Mouse (Mus musculus) embryo, embryonic 10 days (tissue): ENCODE data around the gene Klhl12.
A peak's percentile ranks its signal among the peaks of the same experiment; 100 is the strongest.
"Not testable (repeated sequence)": the region's sequence is repeated elsewhere in the genome, so short reads cannot be mapped to it uniquely, and the experiment has no call there.

Experiments used
- DNase-seq: peaks from one replicate; pipeline ENCODE4 v3.0.0-alpha.2; 2015; ENCODE audit warnings: low spot score

Klhl12 gene

DNA sequence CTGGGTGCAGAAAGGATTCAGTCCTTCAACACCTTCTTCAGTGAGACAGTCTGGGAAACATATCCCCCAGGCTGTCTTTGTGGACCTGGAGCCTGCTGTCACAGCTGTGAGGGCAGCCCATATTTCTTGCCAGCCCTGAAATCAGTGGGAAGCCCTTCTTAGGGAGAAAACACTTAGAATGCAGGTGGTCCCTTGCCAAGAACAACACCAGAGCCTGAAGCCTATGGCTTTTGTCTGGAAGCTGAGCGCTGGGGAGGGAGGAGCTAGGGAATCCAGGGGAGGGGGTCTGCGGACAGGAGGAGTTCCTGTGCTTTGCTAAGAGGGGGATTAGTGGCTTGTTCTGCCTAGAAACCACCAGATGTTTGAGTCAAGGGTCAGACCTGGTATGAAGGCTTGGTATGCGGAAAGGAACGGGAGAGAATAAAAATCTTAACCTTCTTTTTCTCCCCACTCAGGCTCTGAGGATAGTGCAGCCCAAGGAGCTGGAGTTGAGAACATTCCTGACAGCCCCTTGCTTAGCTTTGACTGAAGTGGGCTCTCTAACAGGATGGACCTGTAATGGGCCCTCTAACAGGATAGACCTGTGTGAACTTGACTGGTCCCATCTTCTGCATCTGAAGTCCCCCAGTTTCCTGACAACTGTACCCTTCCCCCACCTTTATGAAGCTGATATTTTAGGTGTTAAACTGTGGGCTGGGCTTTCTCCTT, 61.3 kb downstream of the Klhl12 start:
- DNase-seq = peak; percentile 71

DNA sequence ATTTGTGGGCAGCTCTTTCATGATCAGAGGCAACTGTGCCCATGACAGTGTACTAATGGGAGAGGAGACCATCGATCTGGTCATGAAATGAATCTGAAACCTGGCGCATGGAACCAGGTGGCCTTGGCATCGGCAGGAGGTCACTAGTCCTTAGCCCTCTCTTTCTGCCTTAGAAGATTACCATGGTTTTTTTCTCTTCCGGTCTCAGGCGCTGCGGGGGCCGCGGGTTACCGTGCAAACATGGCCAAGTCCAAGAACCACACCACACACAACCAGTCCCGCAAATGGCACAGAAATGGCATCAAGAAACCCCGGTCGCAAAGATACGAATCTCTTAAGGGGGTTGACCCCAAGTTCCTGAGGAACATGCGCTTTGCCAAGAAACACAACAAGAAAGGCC, 62.5 kb downstream of the Klhl12 start:
- DNase-seq = not testable (repeated sequence)

DNA sequence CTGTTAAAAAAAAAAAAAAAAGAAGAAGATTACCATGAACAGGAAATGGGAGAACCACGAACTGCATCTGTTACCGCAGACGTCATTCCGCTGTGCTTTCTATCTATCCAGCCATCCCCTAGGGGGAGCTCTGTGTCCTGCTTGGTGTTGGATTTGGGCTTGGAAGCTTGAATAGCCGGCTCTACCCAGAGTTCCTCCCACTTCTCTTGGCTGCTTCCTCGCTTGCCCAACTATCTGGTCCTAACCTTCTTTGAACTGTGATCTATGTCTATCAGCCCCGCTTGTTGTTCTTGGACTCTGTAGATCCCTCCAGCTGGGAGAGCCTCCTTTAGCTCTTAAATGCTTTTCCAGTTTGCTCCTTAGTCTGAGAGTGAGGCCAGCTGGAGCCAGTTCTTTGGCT, 63.3 kb downstream of the Klhl12 start:
- DNase-seq = peak; percentile 91

DNA sequence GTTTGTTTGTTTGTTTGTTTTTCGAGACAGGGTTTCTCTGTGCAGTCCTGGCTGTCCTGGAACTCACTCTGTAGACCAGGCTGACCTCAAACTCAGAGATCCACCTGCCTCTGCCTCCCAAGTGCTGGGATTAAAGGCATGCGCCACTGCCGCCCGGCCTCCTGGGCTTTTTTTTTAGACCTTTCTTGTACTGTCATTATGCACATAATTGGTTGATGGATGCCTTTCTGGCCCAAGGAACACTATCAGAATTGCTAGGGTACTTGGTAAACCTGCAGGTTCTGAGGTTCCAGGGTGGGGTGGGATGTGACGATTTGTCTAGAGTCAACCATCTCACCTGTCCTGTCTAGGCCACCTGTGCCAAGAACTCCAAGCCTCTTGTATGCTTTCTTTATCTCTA, 63.9 kb downstream of the Klhl12 start:
- DNase-seq = not testable (repeated sequence)

DNA sequence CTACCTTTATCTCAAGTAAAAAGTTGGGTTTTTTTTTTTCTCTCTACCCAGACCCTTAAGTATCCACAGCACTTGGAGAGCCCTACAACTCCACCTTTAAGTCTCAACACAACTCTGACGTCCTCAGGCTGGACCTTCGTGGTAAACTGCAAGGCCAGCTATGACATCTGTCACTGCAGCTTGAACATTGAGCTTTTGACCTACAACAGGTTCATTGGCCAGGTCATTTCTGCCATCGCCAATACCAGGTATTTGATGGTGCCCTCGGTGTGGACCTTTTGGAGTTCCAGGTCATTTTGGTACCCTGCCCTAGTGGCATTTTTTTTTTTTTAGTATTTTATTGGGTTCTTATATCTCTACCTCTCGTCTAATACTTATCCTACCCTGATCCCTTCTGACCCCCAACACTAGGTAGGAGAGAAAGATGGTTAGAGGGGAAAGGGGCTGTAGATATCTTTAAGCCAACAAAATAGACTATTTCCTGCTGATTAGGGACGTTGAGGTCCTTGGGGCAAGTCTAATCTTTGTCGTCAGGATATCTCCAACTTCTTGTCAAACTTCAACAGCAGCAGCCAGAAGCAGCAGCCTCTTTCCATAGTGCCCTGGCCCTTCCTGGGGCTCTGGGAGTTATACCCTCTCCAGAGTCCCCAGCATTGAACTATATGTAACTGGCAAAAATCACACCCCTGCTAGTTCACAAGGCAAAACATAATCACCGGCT, 64.8 kb downstream of the Klhl12 start:
- DNase-seq = no peak

DNA sequence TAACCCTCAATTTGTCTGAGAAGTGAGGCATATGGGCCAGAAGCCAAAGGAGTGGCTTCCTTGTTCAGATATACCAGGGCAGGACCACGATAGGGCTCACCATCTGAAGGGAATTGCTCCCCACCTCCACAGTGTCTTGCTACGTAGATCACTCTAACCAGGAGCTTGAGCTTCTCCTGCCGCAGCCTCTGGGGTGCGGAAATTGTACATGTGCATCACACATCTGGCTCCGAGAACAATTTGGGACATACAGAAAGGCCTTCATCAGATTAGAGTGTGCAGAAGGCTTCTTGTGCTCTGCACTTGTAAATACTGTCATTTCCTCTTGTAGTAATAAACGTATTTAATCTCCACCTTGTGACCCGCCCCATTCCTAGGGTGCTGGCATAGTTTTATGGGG, 65.8 kb downstream of the Klhl12 start:
- no peak for DNase-seq

DNA sequence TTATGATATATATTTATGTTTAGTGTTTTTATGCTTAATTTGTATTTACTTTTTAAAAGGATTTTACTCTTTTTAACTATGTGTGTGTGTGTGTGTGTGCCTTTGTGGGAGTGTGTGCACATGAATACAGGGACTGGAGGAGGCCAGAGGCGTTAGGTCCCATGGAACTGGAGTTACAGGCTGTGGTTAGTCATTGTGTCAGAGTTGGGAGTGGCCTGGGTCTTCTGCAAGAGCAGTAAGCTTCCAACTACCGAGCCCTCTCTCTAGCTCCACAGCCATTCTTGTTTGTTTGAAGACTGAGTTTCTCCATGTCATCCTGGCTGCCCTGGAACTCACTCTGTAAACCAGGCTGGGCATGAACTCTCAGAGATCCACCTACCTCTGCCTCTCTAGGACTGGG, 67.0 kb downstream of the Klhl12 start:
- no peak for DNase-seq

DNA sequence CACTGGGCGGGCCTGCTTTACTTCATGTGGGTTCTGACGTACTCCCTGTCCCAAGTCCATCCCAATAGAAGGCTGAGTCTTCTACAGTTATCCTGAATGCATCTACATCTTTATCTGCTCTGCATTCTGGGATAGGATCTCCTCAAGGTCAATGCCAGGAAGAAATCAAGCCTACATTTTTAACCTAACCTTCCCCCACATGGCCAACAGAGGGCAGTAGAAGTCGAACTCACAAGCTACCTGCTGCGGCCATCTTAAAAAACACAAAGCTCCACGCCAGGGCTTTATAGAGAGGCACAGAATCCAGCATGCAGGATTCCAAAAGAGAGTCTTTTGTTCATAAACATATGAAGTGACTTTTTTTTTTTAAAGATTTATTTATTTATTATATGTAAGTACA, 69.1 kb downstream of the Klhl12 start:
- DNase-seq = peak; percentile 19

DNA sequence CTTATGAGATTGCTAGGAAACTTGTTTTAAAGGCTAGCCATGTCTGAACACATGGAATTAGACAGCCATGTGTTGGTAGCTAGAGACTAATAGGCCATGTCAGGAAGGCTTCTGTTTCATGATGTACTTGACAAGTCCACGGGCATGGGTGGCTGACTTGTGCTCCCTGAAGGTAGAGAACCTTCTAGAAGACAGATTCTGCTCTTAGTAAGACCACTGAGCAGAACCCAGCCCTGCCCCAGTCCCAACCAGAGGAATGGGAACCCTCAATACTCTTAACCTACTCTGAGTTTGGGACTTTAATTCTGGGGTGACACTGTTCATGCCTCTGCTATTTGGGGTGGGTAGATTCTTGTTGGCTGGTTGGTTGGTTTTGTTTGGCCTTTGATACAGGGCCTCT, 69.7 kb downstream of the Klhl12 start:
- no peak for DNase-seq

DNA sequence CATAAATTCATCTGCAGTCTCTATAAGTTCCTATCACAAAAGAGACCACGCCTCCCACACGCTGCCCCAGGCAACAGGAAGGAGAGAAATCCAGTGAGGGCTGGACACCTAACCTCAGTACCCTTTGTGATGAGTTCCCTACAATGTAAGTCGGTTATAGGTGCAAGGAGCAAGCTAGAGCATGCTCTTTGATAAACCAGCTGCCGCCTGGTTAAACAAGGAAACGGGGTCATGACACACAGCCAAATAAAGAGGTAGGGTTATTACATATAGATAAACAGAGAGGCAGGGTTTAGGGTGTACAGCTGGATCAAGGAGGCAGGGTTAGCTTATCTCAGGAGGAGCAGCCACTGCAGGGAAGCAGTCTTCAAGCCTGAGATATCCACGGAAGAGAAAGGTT, 71.4 kb downstream of the Klhl12 start:
- no peak for DNase-seq

DNA sequence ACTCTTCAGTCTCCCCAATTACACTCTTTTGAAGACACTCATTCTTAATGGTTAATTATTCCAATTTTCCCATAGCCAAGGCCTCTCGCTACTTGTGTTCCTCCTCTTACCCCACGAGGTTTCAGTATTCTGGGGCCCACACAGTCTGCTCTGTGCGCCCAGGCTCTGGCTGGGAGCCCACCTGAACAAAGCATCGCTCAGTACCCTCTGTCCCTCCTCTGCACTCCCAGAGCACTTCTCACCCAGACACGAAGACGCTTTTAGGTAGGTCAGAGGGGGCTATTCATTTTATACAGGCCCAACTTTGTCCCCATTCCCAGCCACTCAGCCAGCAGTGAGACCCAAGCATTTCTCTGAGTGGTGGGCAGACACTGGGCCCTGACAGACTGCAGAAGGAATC, 75.3 kb downstream of the Klhl12 start:
- no peak for DNase-seq

DNA sequence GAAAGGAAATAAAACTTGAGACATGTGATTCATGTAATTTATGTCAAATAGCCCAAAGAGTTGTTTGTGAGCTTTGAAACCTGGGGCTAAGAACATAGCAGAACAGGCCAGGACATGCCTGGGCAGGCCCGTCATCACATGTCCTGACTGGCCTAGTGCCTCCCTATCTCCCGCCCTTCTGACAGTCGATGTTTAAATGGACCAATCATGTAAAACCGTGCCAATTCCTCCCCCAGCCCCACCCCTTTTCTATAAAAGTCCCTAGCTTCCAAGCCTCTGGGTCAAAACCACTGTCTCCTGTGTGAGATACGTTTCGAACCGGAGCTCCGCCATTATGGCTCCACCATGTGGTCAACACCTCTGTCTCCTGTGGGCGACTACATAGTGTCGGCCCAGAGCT, 78.4 kb downstream of the Klhl12 start:
- DNase-seq = not testable (repeated sequence)

DNA sequence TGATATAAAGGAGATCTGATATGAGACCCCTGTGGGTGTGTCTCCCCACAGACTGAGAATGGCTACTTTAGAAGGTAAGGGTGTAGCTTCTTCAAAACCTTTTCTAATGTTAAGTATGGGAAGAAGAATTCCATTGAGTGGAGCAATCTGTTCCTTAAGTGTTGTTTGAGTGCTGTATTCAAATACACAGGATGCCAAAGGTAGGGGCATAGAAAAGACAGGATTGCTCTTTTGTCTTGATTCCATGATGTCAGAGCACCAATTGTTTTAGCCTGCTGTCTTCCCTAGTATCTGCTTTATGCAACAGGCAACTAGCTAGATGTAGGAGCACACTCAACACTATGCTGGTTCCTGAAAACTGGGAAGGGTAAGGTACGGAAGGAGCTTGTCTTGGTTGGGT, 79.7 kb downstream of the Klhl12 start:
- no peak for DNase-seq

DNA sequence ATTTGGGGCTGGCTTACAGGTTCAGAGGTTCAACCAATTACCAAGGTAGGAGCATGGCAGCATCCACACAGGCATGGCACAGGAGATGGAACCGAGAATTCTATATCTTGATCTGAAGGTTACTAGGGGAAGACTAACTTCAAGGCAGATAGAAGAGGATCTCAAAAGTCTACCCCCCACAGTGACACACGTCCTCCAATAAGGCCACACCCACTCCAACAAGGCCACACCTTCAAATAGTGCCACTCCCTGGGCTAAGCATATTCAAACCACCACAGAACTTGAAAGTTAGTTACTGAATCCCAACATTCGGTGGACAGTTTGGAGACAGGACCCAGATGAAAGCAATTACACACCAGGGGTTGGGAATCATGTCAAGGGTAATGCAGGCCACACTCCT, 80.2 kb downstream of the Klhl12 start:
- DNase-seq = no peak

DNA sequence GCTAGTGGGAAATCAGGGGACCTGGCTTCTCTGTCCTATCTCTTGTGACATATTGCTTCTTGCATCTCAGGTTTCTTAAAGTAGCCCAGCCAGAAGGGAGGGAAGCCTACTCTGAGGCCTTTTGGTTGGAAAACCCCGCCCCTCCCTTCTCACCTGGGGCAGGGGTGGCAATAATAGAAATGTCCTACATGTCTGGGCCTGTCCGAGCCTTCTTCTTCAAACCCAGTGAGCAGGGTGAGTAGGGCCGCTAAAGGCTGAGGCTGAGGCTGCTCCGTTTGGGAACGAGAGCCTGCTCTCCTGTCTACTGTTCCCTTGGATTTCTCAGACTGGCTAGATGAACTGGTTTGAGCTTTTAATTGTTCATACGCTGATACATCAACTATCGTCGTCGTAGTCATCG, 85.3 kb downstream of the Klhl12 start:
- DNase-seq = no peak
